Mouse (Mus musculus): Measurements from ENCODE around the gene Prkn.

Prkn gene

GRCm38 (mm10) chr17:12021326-12021725 lies 1181.1 kb downstream of the Prkn start:
- in situ Hi-C loops (cut with MboI; ENCODE audit: low pct_unique_long_range_greater_than_20kb in 1 of 2, low sequenced_read_pairs in 2 of 2, unreplicated experiment in 1 of 2) = no loop called here

DNA sequence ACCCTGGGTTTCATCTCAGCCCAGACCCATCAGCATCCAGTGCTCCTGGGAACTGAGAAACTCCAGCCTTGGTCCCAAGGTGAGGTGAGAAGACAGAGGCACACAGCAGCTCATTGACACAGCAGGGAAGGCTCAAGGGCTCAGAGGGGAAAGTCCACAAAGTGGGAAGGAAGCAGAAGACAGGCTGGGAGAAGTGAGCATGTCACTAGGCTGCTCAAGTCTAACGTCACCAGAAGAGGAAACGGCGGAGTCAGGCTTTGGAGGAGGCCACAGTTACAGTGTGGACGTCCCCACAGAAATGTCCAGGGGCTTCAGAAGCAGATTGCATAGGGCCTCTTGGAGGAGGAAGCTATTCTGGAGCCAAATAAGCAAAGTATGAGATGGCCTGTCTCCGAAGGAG lies 1189.2 kb downstream of the Prkn start:
- in situ Hi-C loops (cut with MboI; ENCODE audit: low pct_unique_long_range_greater_than_20kb in 1 of 2, low sequenced_read_pairs in 2 of 2, unreplicated experiment in 1 of 2) = no loop called here

DNA sequence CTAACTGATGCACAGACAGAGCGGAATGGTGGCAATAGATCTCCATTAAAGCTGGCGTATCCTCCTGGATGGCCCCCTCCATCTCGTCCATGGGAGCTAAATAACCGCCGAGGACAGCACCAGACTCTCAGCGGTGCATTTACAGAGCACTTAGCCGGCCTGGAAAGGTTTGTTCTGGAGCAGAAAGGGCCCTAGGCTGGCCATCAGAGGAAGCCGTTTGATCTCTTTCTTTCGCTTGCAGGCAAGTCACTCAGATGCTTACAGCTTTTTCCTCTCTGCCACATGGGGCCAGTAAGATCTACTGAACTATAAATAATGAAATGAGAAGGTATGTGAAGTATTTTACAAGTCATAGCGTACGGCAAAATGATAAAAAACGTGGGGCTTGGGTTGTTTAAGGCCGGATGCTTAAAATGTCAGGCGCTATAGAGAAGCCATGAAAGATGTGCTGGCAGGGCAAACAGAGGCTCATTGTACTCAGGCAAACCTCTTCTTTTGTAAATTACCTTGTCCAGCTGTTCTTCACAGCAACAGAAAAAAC lies 1189.8 kb downstream of the Prkn start:
- in situ Hi-C loops (cut with MboI; ENCODE audit: low pct_unique_long_range_greater_than_20kb in 1 of 2, low sequenced_read_pairs in 2 of 2, unreplicated experiment in 1 of 2) = no loop called here

DNA sequence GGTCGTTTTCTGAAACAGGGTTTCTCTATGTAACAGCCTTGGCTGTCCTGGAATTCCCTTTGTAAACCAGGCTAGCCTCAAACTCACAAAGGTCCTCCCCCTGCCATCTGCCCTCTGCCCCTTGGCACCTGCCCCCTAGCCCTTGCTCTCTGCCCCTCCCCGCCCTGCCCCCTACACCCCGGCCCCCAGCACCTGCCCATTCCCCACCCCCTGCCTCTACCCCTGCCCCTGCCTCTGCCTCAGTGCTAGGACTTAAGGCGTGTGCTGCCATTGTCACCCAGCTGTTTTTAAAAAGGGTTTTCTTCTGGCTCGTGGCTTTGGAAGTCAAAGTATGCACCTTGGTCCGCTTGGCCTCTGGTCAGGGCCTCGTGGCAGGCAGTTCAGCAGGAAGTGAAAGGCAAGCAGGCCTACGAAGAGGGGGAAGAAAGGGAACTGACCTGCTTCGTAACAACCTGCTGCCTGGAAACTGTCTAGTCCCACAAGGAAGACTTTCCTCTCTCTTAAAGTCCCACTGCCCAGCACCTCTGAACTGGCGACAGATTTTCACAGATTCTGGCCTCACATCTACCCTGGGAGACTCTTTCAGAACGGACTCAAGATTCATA lies 1190.5 kb downstream of the Prkn start:
- in situ Hi-C loops (cut with MboI; ENCODE audit: low pct_unique_long_range_greater_than_20kb in 1 of 2, low sequenced_read_pairs in 2 of 2, unreplicated experiment in 1 of 2) = no loop called here

DNA sequence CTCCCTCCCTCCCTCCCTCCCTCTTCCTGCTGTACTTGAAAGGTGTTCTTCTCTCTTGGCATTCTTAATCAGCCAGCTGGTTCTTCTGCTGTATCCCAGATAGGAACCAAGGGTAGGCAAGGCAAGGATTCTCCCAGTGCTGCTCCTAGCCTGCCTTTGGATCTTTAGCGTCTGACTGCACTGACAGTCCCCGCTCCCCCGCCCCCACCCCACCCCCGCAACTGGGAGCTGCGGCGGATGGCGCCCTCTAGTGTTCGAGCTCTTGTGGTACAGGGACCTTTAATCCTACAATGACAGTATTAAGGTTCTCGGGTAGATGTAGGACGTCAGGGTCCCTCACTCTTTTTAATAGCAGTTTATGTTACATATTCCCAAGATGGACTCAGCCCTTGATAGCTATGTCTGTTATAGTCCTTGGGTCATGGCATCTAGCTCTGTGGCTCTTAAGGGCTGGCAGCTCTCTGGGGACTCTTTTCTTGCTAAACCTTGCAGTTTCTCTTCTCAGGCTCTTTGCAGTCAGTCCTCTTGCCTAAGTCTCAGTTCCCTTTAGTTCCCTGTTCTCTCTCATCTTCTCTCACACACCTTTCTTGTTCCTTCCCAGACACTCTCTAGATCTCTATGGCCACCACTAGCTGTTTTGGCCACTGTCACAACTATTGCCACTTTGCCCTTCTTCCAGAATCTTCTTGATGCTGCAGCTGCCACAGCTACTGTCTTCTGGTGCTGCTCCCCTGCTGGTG lies 1191.2 kb downstream of the Prkn start:
- in situ Hi-C loops (cut with MboI; ENCODE audit: low pct_unique_long_range_greater_than_20kb in 1 of 2, low sequenced_read_pairs in 2 of 2, unreplicated experiment in 1 of 2) = no loop called here

- in situ Hi-C loops (cut with MboI; ENCODE audit: low pct_unique_long_range_greater_than_20kb in 1 of 2, low sequenced_read_pairs in 2 of 2, unreplicated experiment in 1 of 2) = no loop called here
Measured at GRCm38 (mm10) chr17:12032014-12032791, 1192.0 kb downstream of the Prkn start.

- in situ Hi-C loops (cut with MboI; ENCODE audit: low pct_unique_long_range_greater_than_20kb in 1 of 2, low sequenced_read_pairs in 2 of 2, unreplicated experiment in 1 of 2) = no loop called here
Measured at GRCm38 (mm10) chr17:12035386-12035785, 1195.2 kb downstream of the Prkn start.

DNA sequence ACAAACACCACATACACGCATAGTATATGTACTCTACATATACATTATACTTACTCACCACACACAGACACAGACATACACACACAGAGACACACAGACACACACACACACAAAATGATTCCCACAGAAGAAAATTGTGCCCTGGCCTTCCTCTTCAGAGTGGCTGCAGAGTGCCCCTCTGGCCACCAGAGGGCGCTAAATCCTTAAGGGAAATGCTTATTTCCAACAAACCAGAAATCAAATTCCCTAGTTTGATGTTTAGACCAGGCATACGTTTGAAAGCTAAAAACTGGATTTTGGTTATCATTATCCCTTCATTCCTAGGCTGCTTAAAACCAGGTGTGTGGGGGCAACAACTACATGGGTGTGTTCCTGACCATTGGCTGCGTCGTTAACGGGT lies 1196.0 kb downstream of the Prkn start:
- in situ Hi-C loops (cut with MboI; ENCODE audit: low pct_unique_long_range_greater_than_20kb in 1 of 2, low sequenced_read_pairs in 2 of 2, unreplicated experiment in 1 of 2) = no loop called here

DNA sequence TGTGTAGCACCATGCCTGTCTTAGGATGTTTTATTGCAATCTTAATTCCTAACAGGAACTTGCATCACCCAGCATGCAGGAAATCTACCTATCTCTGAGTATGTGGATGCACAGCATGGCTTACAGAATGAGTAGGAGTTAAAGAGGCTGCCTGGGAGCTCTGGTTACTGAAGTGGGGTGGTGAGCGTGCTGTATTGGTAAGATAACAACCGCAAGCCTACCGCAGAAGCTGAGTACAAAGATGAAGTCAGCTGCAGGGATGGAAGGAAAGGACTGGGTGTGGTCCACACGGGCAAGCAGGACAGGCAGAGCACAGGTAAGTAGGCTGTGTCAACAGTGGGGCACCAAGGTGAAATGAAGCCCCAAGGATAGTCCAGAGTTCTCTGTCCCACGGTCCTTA lies 1196.9 kb downstream of the Prkn start:
- in situ Hi-C loops (cut with MboI; ENCODE audit: low pct_unique_long_range_greater_than_20kb in 1 of 2, low sequenced_read_pairs in 2 of 2, unreplicated experiment in 1 of 2) = no loop called here

GRCm38 (mm10) chr17:12037574-12037973 lies 1197.4 kb downstream of the Prkn start:
- in situ Hi-C loops (cut with MboI; ENCODE audit: low pct_unique_long_range_greater_than_20kb in 1 of 2, low sequenced_read_pairs in 2 of 2, unreplicated experiment in 1 of 2) = no loop called here

- in situ Hi-C loops (cut with MboI; ENCODE audit: low pct_unique_long_range_greater_than_20kb in 1 of 2, low sequenced_read_pairs in 2 of 2, unreplicated experiment in 1 of 2) = no loop called here
Measured at GRCm38 (mm10) chr17:12038499-12038898, 1198.3 kb downstream of the Prkn start.

GRCm38 (mm10) chr17:12039188-12039587 lies 1199.0 kb downstream of the Prkn start:
- in situ Hi-C loops (cut with MboI; ENCODE audit: low pct_unique_long_range_greater_than_20kb in 1 of 2, low sequenced_read_pairs in 2 of 2, unreplicated experiment in 1 of 2) = no loop called here

DNA sequence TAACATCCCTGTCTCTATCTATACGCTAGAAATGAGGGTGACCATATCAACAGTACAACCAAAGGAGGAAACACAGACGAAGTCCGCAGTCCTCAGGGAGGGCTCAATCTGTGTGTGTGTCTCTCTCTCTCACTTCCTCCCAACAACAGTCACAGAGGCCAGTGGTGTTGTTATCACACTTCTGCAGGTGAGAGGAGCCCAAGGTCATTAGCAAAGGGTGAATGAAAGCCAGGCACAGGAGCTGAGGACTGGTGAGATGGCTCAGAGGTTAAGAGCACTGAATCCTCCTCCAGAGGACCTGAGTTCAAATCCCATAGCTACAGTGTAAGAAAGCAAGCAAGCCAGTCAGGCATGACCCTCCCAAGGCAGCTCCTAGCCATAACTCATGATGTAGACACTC lies 1199.7 kb downstream of the Prkn start:
- in situ Hi-C loops (cut with MboI; ENCODE audit: low pct_unique_long_range_greater_than_20kb in 1 of 2, low sequenced_read_pairs in 2 of 2, unreplicated experiment in 1 of 2) = loop anchor here (5.0 to 10.0 kb wide), 3 partner anchors 172 to 325 kb away; no protein-coding TSS in a partner anchor

DNA sequence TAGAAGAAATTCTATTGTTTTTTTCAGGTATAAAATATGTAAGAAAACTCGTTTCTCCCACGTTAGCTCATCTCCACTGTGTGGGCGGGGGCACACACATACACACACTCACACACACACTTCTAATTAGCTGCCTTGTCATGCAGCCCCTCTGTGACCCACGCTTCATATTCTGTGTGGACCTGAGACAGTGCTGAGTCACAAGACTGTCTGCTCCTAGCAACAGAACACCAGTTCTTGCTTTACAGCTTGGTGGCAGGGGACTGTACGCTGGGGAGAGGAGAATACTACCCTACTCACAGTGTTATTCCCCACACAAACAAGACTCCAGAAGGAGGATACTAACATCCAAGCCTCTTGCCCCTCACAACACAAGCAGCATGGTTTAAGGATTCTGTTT lies 1200.4 kb downstream of the Prkn start:
- in situ Hi-C loops (cut with MboI; ENCODE audit: low pct_unique_long_range_greater_than_20kb in 1 of 2, low sequenced_read_pairs in 2 of 2, unreplicated experiment in 1 of 2) = loop anchor here (5.0 to 10.0 kb wide), 3 partner anchors 172 to 324 kb away; no protein-coding TSS in a partner anchor

DNA sequence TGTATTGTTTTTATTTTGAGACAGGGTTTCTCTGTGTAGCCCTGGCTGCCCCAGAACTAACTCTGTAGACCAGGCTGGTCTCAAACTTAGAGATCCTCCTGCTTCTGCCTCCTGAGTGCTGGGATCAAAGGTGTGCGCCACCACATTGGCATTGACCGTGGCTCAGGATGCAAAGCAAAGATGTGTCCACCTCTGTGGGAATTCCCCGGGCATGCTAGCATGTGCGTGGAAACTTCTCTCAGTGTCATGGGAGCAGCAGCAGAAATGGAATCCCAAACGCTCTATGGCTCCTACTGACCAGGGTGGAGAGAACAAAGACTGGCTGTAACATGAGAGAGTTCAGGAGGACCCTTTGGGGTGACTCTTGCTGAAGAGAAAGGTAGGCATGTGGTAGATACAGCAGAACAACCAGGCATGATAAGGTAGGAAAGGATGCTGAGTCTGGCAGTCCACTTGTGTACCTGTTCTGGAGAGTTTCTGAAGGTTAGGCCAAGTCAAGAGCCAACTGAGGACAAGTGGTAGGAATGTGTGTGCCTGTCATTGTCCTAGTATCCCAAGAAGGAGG lies 1201.0 kb downstream of the Prkn start:
- in situ Hi-C loops (cut with MboI; ENCODE audit: low pct_unique_long_range_greater_than_20kb in 1 of 2, low sequenced_read_pairs in 2 of 2, unreplicated experiment in 1 of 2) = loop anchor here (5.0 to 10.0 kb wide), 3 partner anchors 171 to 324 kb away; no protein-coding TSS in a partner anchor

DNA sequence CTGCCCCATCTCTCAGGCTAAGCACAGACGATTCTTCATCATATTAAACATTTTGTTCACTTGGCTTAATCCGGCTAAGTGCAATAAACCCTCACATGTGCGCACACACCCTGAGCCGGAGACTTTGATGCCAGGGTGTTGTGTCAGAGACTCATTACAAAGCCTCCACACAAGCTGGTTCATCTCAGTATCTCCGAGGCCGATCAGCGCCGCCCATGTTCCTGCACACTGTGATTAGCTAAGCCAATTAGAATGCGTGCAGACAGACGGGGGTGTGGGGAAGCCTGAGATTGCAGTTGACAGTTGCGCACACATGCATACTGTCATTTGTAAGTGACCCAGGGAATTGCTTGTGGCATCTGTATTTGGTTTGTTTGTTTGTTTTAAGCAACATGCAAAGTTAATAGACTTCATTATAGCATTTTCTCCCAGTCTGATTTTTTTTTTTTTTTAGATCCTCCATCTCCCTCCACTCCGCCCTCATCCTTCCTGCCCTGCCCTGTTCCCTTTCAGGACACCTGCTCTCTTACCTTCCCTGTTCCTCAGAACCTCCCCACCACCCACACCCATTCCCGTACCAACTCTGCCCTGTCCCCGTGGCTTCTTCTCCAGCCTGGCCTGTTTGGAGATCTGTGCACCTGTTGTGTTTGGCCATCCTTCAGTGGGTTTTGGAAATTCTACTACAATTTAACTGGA lies 1202.5 kb downstream of the Prkn start:
- in situ Hi-C loops (cut with MboI; ENCODE audit: low pct_unique_long_range_greater_than_20kb in 1 of 2, low sequenced_read_pairs in 2 of 2, unreplicated experiment in 1 of 2) = loop anchor here (5.0 to 10.0 kb wide), 3 partner anchors 170 to 322 kb away; no protein-coding TSS in a partner anchor

DNA sequence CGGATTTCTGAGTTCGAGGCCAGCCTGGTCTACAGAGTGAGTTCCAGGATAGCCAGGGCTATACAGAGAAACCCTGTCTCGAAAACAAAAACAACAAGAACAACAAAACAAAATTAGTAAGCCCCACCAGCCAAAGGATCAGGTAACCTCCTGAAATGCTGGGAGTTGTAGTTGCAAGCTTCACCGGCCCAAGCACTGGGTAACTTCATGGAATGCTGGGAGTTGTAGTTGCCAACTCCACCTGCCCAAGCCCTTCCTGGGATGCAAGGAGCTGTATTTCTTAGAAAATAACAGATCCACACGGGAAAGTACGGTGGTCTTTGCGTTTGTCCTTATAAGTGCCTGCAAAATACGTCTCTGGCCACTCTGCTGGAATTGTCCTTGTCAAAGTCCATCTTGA lies 1204.0 kb downstream of the Prkn start:
- in situ Hi-C loops (cut with MboI; ENCODE audit: low pct_unique_long_range_greater_than_20kb in 1 of 2, low sequenced_read_pairs in 2 of 2, unreplicated experiment in 1 of 2) = loop anchor here (5.0 to 10.0 kb wide), 3 partner anchors 168 to 321 kb away; no protein-coding TSS in a partner anchor

GRCm38 (mm10) chr17:12045861-12046273 lies 1205.7 kb downstream of the Prkn start:
- in situ Hi-C loops (cut with MboI; ENCODE audit: low pct_unique_long_range_greater_than_20kb in 1 of 2, low sequenced_read_pairs in 2 of 2, unreplicated experiment in 1 of 2) = loop anchor here (10.0 kb wide), 2 partner anchors 169 to 319 kb away; no protein-coding TSS in a partner anchor
